Mouse (Mus musculus) megakaryocyte, embryonic 14.5 days (primary cell): ENCODE data around the gene Chd4.

Source experiments
- FLI1 ChIP-seq: IDR thresholded peaks from 2 replicates; pipeline ENCODE4 v1.6.1; 2012; ENCODE audit warnings: low read length, inconsistent platforms, mixed read lengths
- GATA1 ChIP-seq: IDR thresholded peaks from 3 replicates; pipeline ENCODE4 v1.6.1; 2012; ENCODE audit warnings: mixed read lengths, low read length, inconsistent platforms, borderline replicate concordance

GRCm38 (mm10) chr6:125170194-125170593, 74.4 kb downstream of the Chd4 start:
- TF ChIP-seq GATA1 (no peak), FLI1 (no peak)
